Mouse (Mus musculus): ENCODE data around the gene Tns1. TPM values are rescaled to one million over a fixed set of nuclear protein-coding genes. Genes with fewer than 3 reads are reported as not detected.

Tns1 gene
- polyA plus RNA-seq, 1 experiment from 2014 or later: 39.4 TPM

- Histone ChIP-seq H3K4me2 (replicated peaks) (no peak overlapping the region), H3K4me1 (peaks cover 11% of the 10 kb centered on the region; the same call in 1 of the 2 replicates)
- WGBS: 75% methylated on average over 8 of the region's 8 CpGs
These were observed 108.6 kb downstream of the Tns1 start for GRCm38 (mm10) chr1:74015513-74016234.

GRCm38 (mm10) chr1:74014538-74015327 lies 109.5 kb downstream of the Tns1 start:
- Histone ChIP-seq H3K27ac (no peak overlapping the region), H3K9me3 (0 out of 2 replicates have a peak, but pooled peaks cover 3% of the 10 kb centered on the region), H3K4me2 (replicated peaks) (no peak overlapping the region), H3K9ac (no peak overlapping the region), H3K4me1 (peaks cover 11% of the 10 kb centered on the region; the same call in 1 of the 2 replicates), H3K36me3 (no peaks in the 10 kb centered on the region), H3K27me3 (no peaks in the 10 kb centered on the region), H3K4me3 (no peak overlapping the region)
- WGBS: 53% methylated on average over 10 of the region's 14 CpGs
- no peak for ATAC-seq (ENCODE audit: insufficient number of reproducible peaks, insufficient read depth, low FRiP score, low TSS enrichment)

More at GRCm38 (mm10) chr1:74015513-74016234, 108.6 kb downstream of the Tns1 start:
- Histone ChIP-seq H3K36me3 (no peaks in the 10 kb centered on the region), H3K9ac (no peak overlapping the region), H3K27me3 (no peaks in the 10 kb centered on the region), H3K4me3 (no peak overlapping the region), H3K27ac (0 out of 2 replicates have a peak overlapping the region, but pooled peaks have one; percentile 9), H3K9me3 (0 out of 2 replicates have a peak, but pooled peaks cover 2% of the 10 kb centered on the region)
- ATAC-seq (ENCODE audit: insufficient number of reproducible peaks, insufficient read depth, low FRiP score, low TSS enrichment): no peak

- Histone ChIP-seq H3K9ac (no peak overlapping the region), H3K27ac (no peak overlapping the region), H3K4me1 (peaks cover 23% of the 10 kb centered on the region), H3K4me2 (replicated peaks) (no peak overlapping the region), H3K9me3 (0 out of 2 replicates have a peak, but pooled peaks cover 3% of the 10 kb centered on the region), H3K27me3 (no peaks in the 10 kb centered on the region), H3K4me3 (no peak overlapping the region), H3K36me3 (no peaks in the 10 kb centered on the region)
- ATAC-seq (ENCODE audit: insufficient number of reproducible peaks, insufficient read depth, low FRiP score, low TSS enrichment): no peak
- WGBS: 90% methylated on average over 14 of the region's 14 CpGs
These were observed 110.8 kb downstream of the Tns1 start for GRCm38 (mm10) chr1:74013296-74014031.

- Histone ChIP-seq H3K27me3 (no peaks in the 10 kb centered on the region), H3K36me3 (no peaks in the 10 kb centered on the region), H3K4me2 (replicated peaks) (no peak overlapping the region), H3K9ac (no peak overlapping the region), H3K4me1 (peaks cover 31% of the 10 kb centered on the region), H3K9me3 (0 out of 2 replicates have a peak, but pooled peaks cover 3% of the 10 kb centered on the region), H3K4me3 (no peak overlapping the region), H3K27ac (no peak overlapping the region)
- 74% methylated on average over 10 of the region's 10 CpGs for WGBS
- ATAC-seq (ENCODE audit: insufficient number of reproducible peaks, insufficient read depth, low FRiP score, low TSS enrichment): no peak
These were observed 111.5 kb downstream of the Tns1 start for GRCm38 (mm10) chr1:74012706-74013105.

GRCm38 (mm10) chr1:74009495-74009894 lies 114.8 kb downstream of the Tns1 start:
- Histone ChIP-seq H3K9me3 (0 out of 2 replicates have a peak, but pooled peaks cover 3% of the 10 kb centered on the region), H3K9ac (no peak overlapping the region), H3K36me3 (no peaks in the 10 kb centered on the region), H3K4me1 (peaks cover 26% of the 10 kb centered on the region), H3K4me2 (replicated peaks) (no peak overlapping the region), H3K4me3 (no peak overlapping the region), H3K27ac (no peak overlapping the region), H3K27me3 (no peaks in the 10 kb centered on the region)
- 87% methylated on average over 3 of the region's 3 CpGs for WGBS
- no peak for ATAC-seq (ENCODE audit: insufficient number of reproducible peaks, insufficient read depth, low FRiP score, low TSS enrichment)

GRCm38 (mm10) chr1:74008966-74009365 lies 115.3 kb downstream of the Tns1 start:
- Histone ChIP-seq H3K27ac (0 out of 2 replicates have a peak overlapping the region, but pooled peaks have one; percentile 4), H3K9ac (no peak overlapping the region), H3K27me3 (no peaks in the 10 kb centered on the region), H3K4me2 (replicated peaks) (no peak overlapping the region), H3K9me3 (0 out of 2 replicates have a peak, but pooled peaks cover 3% of the 10 kb centered on the region), H3K36me3 (no peaks in the 10 kb centered on the region), H3K4me3 (no peak overlapping the region), H3K4me1 (peaks cover 26% of the 10 kb centered on the region)
- ATAC-seq (ENCODE audit: insufficient number of reproducible peaks, insufficient read depth, low FRiP score, low TSS enrichment): no peak
- WGBS: 89% methylated on average over 3 of the region's 3 CpGs

GRCm38 (mm10) chr1:74008498-74008897 lies 115.8 kb downstream of the Tns1 start:
- ATAC-seq (ENCODE audit: insufficient number of reproducible peaks, insufficient read depth, low FRiP score, low TSS enrichment): no peak
- Histone ChIP-seq H3K4me2 (replicated peaks) (no peak overlapping the region), H3K36me3 (no peaks in the 10 kb centered on the region), H3K9me3 (0 out of 2 replicates have a peak, but pooled peaks cover 3% of the 10 kb centered on the region), H3K27me3 (no peaks in the 10 kb centered on the region), H3K27ac (0 out of 2 replicates have a peak overlapping the region, but pooled peaks have one; percentile 4), H3K9ac (no peak overlapping the region), H3K4me3 (no peak overlapping the region), H3K4me1 (peaks cover 26% of the 10 kb centered on the region)
- 37% methylated on average over 5 of the region's 5 CpGs for WGBS

- Histone ChIP-seq H3K27me3 (no peaks in the 10 kb centered on the region), H3K9me3 (0 out of 2 replicates have a peak, but pooled peaks cover 3% of the 10 kb centered on the region), H3K36me3 (no peaks in the 10 kb centered on the region), H3K4me2 (replicated peaks) (no peak overlapping the region), H3K9ac (no peak overlapping the region), H3K4me1 (peaks cover 26% of the 10 kb centered on the region), H3K4me3 (no peak overlapping the region), H3K27ac (no peak overlapping the region)
- 44% methylated on average over 7 of the region's 7 CpGs for WGBS
- no peak for ATAC-seq (ENCODE audit: insufficient number of reproducible peaks, insufficient read depth, low FRiP score, low TSS enrichment)
These were observed 116.7 kb downstream of the Tns1 start for GRCm38 (mm10) chr1:74007398-74008050.

- H3K9me3 ChIP-seq: no peaks in the 10 kb centered on the region
- no peak overlapping the region for H3K4me2 ChIP-seq (replicated peaks)
- no peak overlapping the region for H3K27ac ChIP-seq
- no peak overlapping the region for H3K9ac ChIP-seq
- ATAC-seq (ENCODE audit: insufficient number of reproducible peaks, insufficient read depth, low FRiP score, low TSS enrichment): no peak
- no peaks in the 10 kb centered on the region for H3K36me3 ChIP-seq
- WGBS: 72% methylated on average over 3 of the region's 3 CpGs
- H3K27me3 ChIP-seq: no peaks in the 10 kb centered on the region
- H3K4me1 ChIP-seq: peaks cover 42% of the 10 kb centered on the region
- H3K4me3 ChIP-seq: no peak overlapping the region
These were observed 119.2 kb downstream of the Tns1 start for GRCm38 (mm10) chr1:74005020-74005419.

- no peaks in the 10 kb centered on the region for H3K27me3 ChIP-seq
- H3K9me3 ChIP-seq: no peaks in the 10 kb centered on the region
- peaks cover 46% of the 10 kb centered on the region for H3K4me1 ChIP-seq
- H3K4me3 ChIP-seq: no peak overlapping the region
- H3K36me3 ChIP-seq: no peaks in the 10 kb centered on the region
- no peak overlapping the region for H3K4me2 ChIP-seq (replicated peaks)
- ATAC-seq (ENCODE audit: insufficient number of reproducible peaks, insufficient read depth, low FRiP score, low TSS enrichment): no peak
- WGBS: 80% methylated on average over 2 of the region's 2 CpGs
- H3K27ac ChIP-seq: no peak overlapping the region
- H3K9ac ChIP-seq: no peak overlapping the region
These were observed 120.5 kb downstream of the Tns1 start for GRCm38 (mm10) chr1:74003723-74004122.

GRCm38 (mm10) chr1:74001449-74001820 lies 122.8 kb downstream of the Tns1 start:
- WGBS: 60% methylated on average over 10 of the region's 10 CpGs
- peaks cover 33% of the 10 kb centered on the region for H3K4me1 ChIP-seq
- H3K27me3 ChIP-seq: no peaks in the 10 kb centered on the region
- no peak; the same call in 1 of the 2 replicates for ATAC-seq (ENCODE audit: insufficient number of reproducible peaks, insufficient read depth, low FRiP score, low TSS enrichment)
- H3K4me2 ChIP-seq (replicated peaks): no peak overlapping the region
- peak overlapping the region; percentile 24; the same call in 1 of the 2 replicates for H3K27ac ChIP-seq
- no peaks in the 10 kb centered on the region for H3K9me3 ChIP-seq
- no peak overlapping the region for H3K4me3 ChIP-seq
- H3K9ac ChIP-seq: 0 out of 2 replicates have a peak overlapping the region, but pooled peaks have one; percentile 2
- peaks cover 8% of the 10 kb centered on the region for H3K36me3 ChIP-seq

All from embryonic facial prominence, embryonic 12.5 days (tissue).